Mouse (Mus musculus): ENCODE results near the gene Spon1.

Spon1 gene

GRCm38 (mm10) chr7:113997675-113998354 is 232.0 kb downstream of the Spon1 start:
- DNase-seq (ENCODE audit: low read depth, low spot score): peak; percentile 42

GRCm38 (mm10) chr7:114004171-114004570 is 238.4 kb downstream of the Spon1 start:
- no peak for DNase-seq (ENCODE audit: low read depth, low spot score)

- DNase-seq (ENCODE audit: low read depth, low spot score): no peak
These were observed 239.7 kb downstream of the Spon1 start for GRCm38 (mm10) chr7:114005499-114005898.

- DNase-seq (ENCODE audit: low read depth, low spot score): no peak
These were observed 240.7 kb downstream of the Spon1 start for GRCm38 (mm10) chr7:114006456-114006855.

GRCm38 (mm10) chr7:114007565-114007964 is 241.8 kb downstream of the Spon1 start:
- DNase-seq (ENCODE audit: low read depth, low spot score): peak; percentile 16

GRCm38 (mm10) chr7:114011726-114012443 is 246.1 kb downstream of the Spon1 start:
- no peak for DNase-seq (ENCODE audit: low read depth, low spot score)

- no peak for DNase-seq (ENCODE audit: low read depth, low spot score)
These were observed 250.5 kb downstream of the Spon1 start for GRCm38 (mm10) chr7:114016001-114016949.

- no peak for DNase-seq (ENCODE audit: low read depth, low spot score)
These were observed 253.1 kb downstream of the Spon1 start for GRCm38 (mm10) chr7:114018861-114019260.

- no peak for DNase-seq (ENCODE audit: low read depth, low spot score)
These were observed 254.4 kb downstream of the Spon1 start for GRCm38 (mm10) chr7:114020057-114020703.

- DNase-seq (ENCODE audit: low read depth, low spot score): peak; percentile 47
These were observed 254.9 kb downstream of the Spon1 start for GRCm38 (mm10) chr7:114020704-114021093.

- no peak for DNase-seq (ENCODE audit: low read depth, low spot score)
These were observed 261.1 kb downstream of the Spon1 start for GRCm38 (mm10) chr7:114026923-114027322.

- no peak for DNase-seq (ENCODE audit: low read depth, low spot score)
These were observed 261.6 kb downstream of the Spon1 start for GRCm38 (mm10) chr7:114027406-114027805.

GRCm38 (mm10) chr7:114028828-114029227 is 263.0 kb downstream of the Spon1 start:
- no peak for DNase-seq (ENCODE audit: low read depth, low spot score)

GRCm38 (mm10) chr7:114029596-114029995 is 263.8 kb downstream of the Spon1 start:
- DNase-seq (ENCODE audit: low read depth, low spot score): no peak

- DNase-seq (ENCODE audit: low read depth, low spot score): no peak
These were observed 271.4 kb downstream of the Spon1 start for GRCm38 (mm10) chr7:114037237-114037636.

GRCm38 (mm10) chr7:114041349-114041748 is 275.6 kb downstream of the Spon1 start:
- DNase-seq (ENCODE audit: low read depth, low spot score): no peak

- no peak for DNase-seq (ENCODE audit: low read depth, low spot score)
These were observed 277.5 kb downstream of the Spon1 start for GRCm38 (mm10) chr7:114042973-114043928.

GRCm38 (mm10) chr7:114043929-114044549 is 278.2 kb downstream of the Spon1 start:
- no peak for DNase-seq (ENCODE audit: low read depth, low spot score)

- no peak for DNase-seq (ENCODE audit: low read depth, low spot score)
These were observed 280.0 kb downstream of the Spon1 start for GRCm38 (mm10) chr7:114045814-114046213.

GRCm38 (mm10) chr7:114053720-114054119 is 287.9 kb downstream of the Spon1 start:
- no peak for DNase-seq (ENCODE audit: low read depth, low spot score)

Data from c-Kit-negative CD71-positive TER-119-positive erythroid progenitor cells, embryonic 14.5 days (primary cell).